Comparison of ENCODE assay signal across 8 mouse cellular contexts in genomic region chr7:19750217-19751069, GRCm38 (mm10). TPM values are rescaled to one million over a fixed set of nuclear protein-coding genes. Genes with fewer than 3 reads are reported as not detected.
DNase-seq lines count a peak whose midpoint lies in the region.

Nectin2 (minus strand) TSS chr7:19750483.

- H3K4me3 ChIP-seq in megakaryocyte, embryonic 14.5 days (replicated peaks), result peak within 1 kb of the TSS; percentile 91

- no peaks in the 10 kb centered on the region for H3K36me3 ChIP-seq in megakaryocyte, embryonic 14.5 days (replicated peaks; ENCODE audit: low read length)

- peaks cover 49% of the 10 kb centered on the region for H3K4me1 ChIP-seq in megakaryocyte, embryonic 14.5 days

- DNase-seq in adrenal gland, adult (ENCODE audit: inconsistent age in 2 of 2, low spot score in 1 of 2), result peak; percentile 95 to 97
- peak; percentile 90 for DNase-seq in embryo, embryonic 10 days (ENCODE audit: low spot score)
- DNase-seq in gastrocnemius, postnatal 10 days, result peak; percentile 90
- peak; percentile 80 for DNase-seq in induced T-regulatory cell, adult 2 months (ENCODE audit: low read depth)
- DNase-seq in left cerebral cortex, adult 8-10 months (ENCODE audit: low spot score in 2 of 2), result peak; percentile 50 to 64
- DNase-seq in right cerebral cortex, adult 2 months (ENCODE audit: low spot score in 2 of 2), result peak; percentile 76 to 83
- peak; percentile 77 for DNase-seq in urinary bladder, postnatal 10 days (ENCODE audit: low spot score)

- peaks cover 6% of the 10 kb centered on the region for H3K9me3 ChIP-seq in megakaryocyte, embryonic 14.5 days

- peaks cover 71% of the 10 kb centered on the region for H3K27me3 ChIP-seq in megakaryocyte, embryonic 14.5 days (replicated peaks)

RNA-seq across cellular contexts. Expression of gene Nectin2, which starts in this region (rescaled TPM):
- 10 to 100 TPM; 13.3 to 14.6 TPM for total RNA-seq in gastrocnemius, postnatal 10 days (2021)
- total RNA-seq in left cerebral cortex, adult 8-10 months (2022), result 1 to 10 TPM; 6.5 to 8.0 (median 7.4) TPM
- polyA plus RNA-seq in megakaryocyte, embryonic 14.5 days (2012; ENCODE audit: insufficient read depth, low replicate concordance), result 4.0 and 6.8 TPM in 2 replicates

Comparison
In these comparisons a context has a peak if more than half of its experiments do, and no peak if none do; other contexts are left out.
1. Peak in every context shown above with its lines: DNase-seq and H3K4me3 ChIP-seq.